Mouse (Mus musculus): Measurements from ENCODE around the gene Itk.

- TF ChIP-seq CTCF (IDR thresholded peaks at IDR 0.05; ENCODE audit: control insufficient read depth, insufficient read depth, insufficient read length) (no peak), MYOG (IDR thresholded peaks at IDR 0.05; ENCODE audit: control insufficient read depth, extremely low read depth, insufficient read length) (no peak)
Observed at GRCm38 (mm10) chr11:46304093-46304492, 85.2 kb downstream of the Itk start.
